Mouse (Mus musculus) kidney, postnatal 25 days (tissue): ENCODE measurements at regions not wholly inside any gene's neighbourhood (a gene's known extent, or its start where the extent isn't known, plus 50 kb on each side); places are given as distances from the start of the nearest gene placed in this dataset.

Experiments used
- DNase-seq, 2 experiments: peaks; one replicate each; pipeline ENCODE4 v3.0.0; 2021; ENCODE audit warnings: mixed read lengths in 2 of 2

- peak; percentile 56 to 67 for DNase-seq
Measured at GRCm38 (mm10) chr13:105377038-105377437, 66.4 kb upstream of the Htr1a start.

DNA sequence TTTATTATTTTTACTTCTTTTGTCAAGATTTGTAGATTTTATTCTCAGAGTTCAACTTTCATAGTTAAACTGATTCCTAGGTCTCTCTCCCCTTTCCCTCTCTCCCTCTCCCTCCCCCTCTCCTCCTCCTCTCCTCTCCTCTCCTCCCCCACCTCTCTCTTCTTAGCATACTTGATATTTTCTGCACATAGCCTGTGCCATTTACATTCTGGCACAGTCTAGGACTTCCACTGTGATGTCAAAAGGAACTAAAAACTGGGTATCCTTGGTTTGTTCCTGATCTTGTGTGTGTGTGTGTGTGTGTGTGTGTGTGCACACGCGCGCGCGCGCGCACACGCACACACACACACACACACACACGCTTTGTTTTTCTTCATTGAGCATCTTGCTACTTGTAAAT, 64.9 kb upstream of the Htr1a start:
- no peak for DNase-seq

- DNase-seq: no peak
Measured at GRCm38 (mm10) chr13:105387016-105387772, 56.2 kb upstream of the Htr1a start.
